Mouse (Mus musculus) liver, embryonic 14.5 days (tissue): ENCODE data around the gene Csmd2.

Experiments
- CTCF ChIP-seq: IDR thresholded peaks from 2 replicates; pipeline ENCODE4 v1.5.1; 2016; ENCODE audit warnings: antibody characterized with exemption, low read depth, control low read depth
- EP300 ChIP-seq: IDR thresholded peaks from 2 replicates; pipeline ENCODE4 v1.6.1; 2016; ENCODE audit warnings: antibody characterized with exemption, low read depth

DNA sequence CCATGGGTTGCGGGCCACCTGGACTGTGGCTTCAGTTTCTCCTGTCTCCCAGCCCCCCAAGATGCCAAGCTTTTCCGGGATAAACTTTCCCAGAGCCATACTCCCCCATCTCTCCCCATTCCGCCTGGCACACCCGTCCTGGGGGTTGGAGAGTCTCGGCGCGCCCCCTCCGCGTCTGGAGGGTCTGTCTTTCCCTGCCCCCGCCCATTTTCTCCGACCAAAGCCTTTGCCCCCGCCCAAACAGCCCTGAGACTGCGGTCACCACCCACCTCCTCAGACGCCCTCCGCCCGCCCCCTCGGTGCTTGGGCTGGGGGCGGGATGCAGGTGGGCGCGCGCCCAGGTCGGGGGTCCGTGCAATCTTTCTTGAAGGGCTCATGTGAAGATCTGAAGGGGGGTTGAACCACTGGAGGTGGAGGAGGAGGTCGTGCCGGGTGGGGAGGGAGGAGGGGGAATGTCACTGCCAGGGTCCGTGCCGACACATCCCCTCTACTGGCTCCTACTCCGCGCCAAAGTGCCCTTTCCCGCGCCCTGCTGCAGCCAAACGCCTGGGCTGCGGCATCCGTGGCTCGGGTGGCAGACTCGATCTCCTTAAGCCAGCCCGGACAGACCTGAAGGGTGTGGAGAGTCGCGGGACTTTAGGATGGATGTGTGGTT, 996 bp downstream of the Csmd2 start:
- TF ChIP-seq EP300, result no peak
- TF ChIP-seq CTCF, result no peak
